Mouse (Mus musculus) kidney, embryonic 14.5 days (tissue): ENCODE measurements around the gene Mrpl38. TPM values are rescaled to one million over a fixed set of nuclear protein-coding genes. Genes with fewer than 3 reads are reported as not detected.

ENCODE experiments used
- ATAC-seq: fragments of 200-750 bp; cut with Nextera tagmentation; 2 replicates; pipeline ENCODE4 v1.8.0; 2017; ENCODE audit warnings: moderate number of reproducible peaks, mild to moderate bottlenecking, moderate TSS enrichment, moderate library complexity; ENCODE audit not compliant: low FRiP score, low TSS enrichment
- H3K27ac ChIP-seq: fragments of 300-500 bp; sonication (generic); 2 replicates; pipeline ENCODE4 v1.5.1; 2014; ENCODE audit warnings: low read depth, mild to moderate bottlenecking, low read length, moderate library complexity, mixed read lengths
- H3K27me3 ChIP-seq: fragments of 300-500 bp; sonication (generic); 2 replicates; pipeline ENCODE4 v1.6.1; 2014; ENCODE audit warnings: mild to moderate bottlenecking, low read length; ENCODE audit not compliant: control insufficient read depth, insufficient read depth
- H3K36me3 ChIP-seq: fragments of 300-500 bp; sonication (generic); 2 replicates; pipeline ENCODE4 v1.6.1; 2014; ENCODE audit warnings: low read length, mixed read lengths; ENCODE audit not compliant: control insufficient read depth, insufficient read depth
- H3K4me1 ChIP-seq: fragments of 300-500 bp; sonication (generic); 2 replicates; pipeline ENCODE4 v1.6.1; 2014; ENCODE audit warnings: low read length, mixed read lengths; ENCODE audit not compliant: control insufficient read depth, insufficient read depth
- H3K4me2 ChIP-seq: fragments of 300-500 bp; sonication (generic); replicated peaks from 2 replicates; pipeline ENCODE4 v1.6.1; 2014; ENCODE audit warnings: low read depth, mild to moderate bottlenecking, low read length
- H3K4me3 ChIP-seq: fragments of 300-500 bp; sonication (generic); 2 replicates; pipeline ENCODE4 v1.5.1; 2014; ENCODE audit warnings: mild to moderate bottlenecking, low read length
- H3K9ac ChIP-seq: fragments of 300-500 bp; sonication (generic); 2 replicates; pipeline ENCODE4 v1.6.1; 2014; ENCODE audit warnings: low read depth, mild to moderate bottlenecking, low read length, moderate library complexity
- H3K9me3 ChIP-seq: fragments of 300-500 bp; sonication (generic); 2 replicates; pipeline ENCODE4 v1.6.1; 2016; ENCODE audit warnings: low read length; ENCODE audit not compliant: control insufficient read depth
- WGBS: fragments of 180-500 bp; shearing (Covaris S2); extraction: QIAGEN DNeasy Blood & Tissue Kit; methylation state at CpG from one replicate; pipeline ENCODE4 v1.1.7; 2014; 5-methylcytosine and 5-hydroxymethylcytosine counted together
- polyA plus RNA-seq: library from polyadenylated mRNA; unstranded; fragments of >200 nt; fragmentation: Nextera tagmentation; extraction: Ambion mirVana; gene quantifications from 2 replicates; pipeline ENCODE4 v1.2.1, GENCODE M21; 2014

Mrpl38 gene
- polyA plus RNA-seq, 1 experiment from 2014 or later: 111 TPM

GRCm38 (mm10) chr11:116170003-116170800, 31.5 kb upstream of the Mrpl38 start:
- no peak overlapping the region for H3K4me2 ChIP-seq
- H3K4me3 ChIP-seq: no peak overlapping the region
- H3K9me3 ChIP-seq: no peaks in the 10 kb centered on the region
- whole genome bisulfite sequencing: 76% methylated on average over 5 of the region's 5 CpGs
- H3K4me1 ChIP-seq: peaks cover 13% of the 10 kb centered on the region; the same call in 1 of the 2 replicates
- no peak overlapping the region for H3K9ac ChIP-seq
- peaks cover 36% of the 10 kb centered on the region for H3K36me3 ChIP-seq
- ATAC-seq: no peak
- H3K27ac ChIP-seq: no peak overlapping the region
- H3K27me3 ChIP-seq: no peaks in the 10 kb centered on the region

- ATAC-seq: no peak
- Histone ChIP-seq H3K36me3 (peaks cover 36% of the 10 kb centered on the region), H3K4me1 (0 out of 2 replicates have a peak, but pooled peaks cover 10% of the 10 kb centered on the region), H3K4me2 (no peak overlapping the region), H3K4me3 (no peak overlapping the region), H3K9ac (no peak overlapping the region), H3K9me3 (no peaks in the 10 kb centered on the region), H3K27me3 (no peaks in the 10 kb centered on the region), H3K27ac (no peak overlapping the region)
- 87% methylated on average over 3 of the region's 3 CpGs for WGBS
Observed at GRCm38 (mm10) chr11:116169214-116169613, 30.5 kb upstream of the Mrpl38 start.

GRCm38 (mm10) chr11:116167884-116168439, 29.3 kb upstream of the Mrpl38 start, which contains the start of gene Fbf1:
Gene Fbf1, minus strand, starts transcription at chr11:116168166.
- peak within 1 kb of the TSS; percentile 87 for H3K4me2 ChIP-seq
- WGBS: under 1% methylated on average over 40 of the region's 40 CpGs
- H3K9ac ChIP-seq: peak within 1 kb of the TSS; percentile 80
- no peaks in the 10 kb centered on the region for H3K27me3 ChIP-seq
- peaks cover 22% of the 10 kb centered on the region for H3K4me1 ChIP-seq
- H3K27ac ChIP-seq: peak within 1 kb of the TSS; percentile 93
- H3K4me3 ChIP-seq: peak within 1 kb of the TSS; percentile 76
- H3K9me3 ChIP-seq: no peaks in the 10 kb centered on the region
- peaks cover 24% of the 10 kb centered on the region for H3K36me3 ChIP-seq
- peak; percentile 98 for ATAC-seq

- WGBS: 8% methylated on average over 6 of the region's 6 CpGs
- Histone ChIP-seq H3K27ac (peak overlapping the region; percentile 93), H3K4me3 (peak overlapping the region; percentile 76), H3K9ac (peak overlapping the region; percentile 80), H3K27me3 (no peaks in the 10 kb centered on the region), H3K4me1 (peaks cover 22% of the 10 kb centered on the region), H3K36me3 (peaks cover 18% of the 10 kb centered on the region; the same call in 1 of the 2 replicates), H3K4me2 (peak overlapping the region; percentile 87), H3K9me3 (no peaks in the 10 kb centered on the region)
- ATAC-seq: no peak
Observed at GRCm38 (mm10) chr11:116167232-116167631, 28.6 kb upstream of the Mrpl38 start.

GRCm38 (mm10) chr11:116163002-116163401, 24.3 kb upstream of the Mrpl38 start:
- Histone ChIP-seq H3K9me3 (no peaks in the 10 kb centered on the region), H3K4me1 (peaks cover 22% of the 10 kb centered on the region), H3K36me3 (peaks cover 20% of the 10 kb centered on the region; the same call in 1 of the 2 replicates), H3K4me2 (no peak overlapping the region), H3K27ac (no peak overlapping the region), H3K4me3 (no peak overlapping the region), H3K27me3 (no peaks in the 10 kb centered on the region), H3K9ac (no peak overlapping the region)
- WGBS: 15% methylated on average over 9 of the region's 9 CpGs
- ATAC-seq: peak; percentile 63

GRCm38 (mm10) chr11:116162146-116162545, 23.5 kb upstream of the Mrpl38 start:
- H3K27ac ChIP-seq: no peak overlapping the region
- no peaks in the 10 kb centered on the region for H3K9me3 ChIP-seq
- 84% methylated on average over 10 of the region's 10 CpGs for WGBS
- H3K4me3 ChIP-seq: no peak overlapping the region
- no peak overlapping the region for H3K9ac ChIP-seq
- H3K27me3 ChIP-seq: no peaks in the 10 kb centered on the region
- peaks cover 22% of the 10 kb centered on the region for H3K4me1 ChIP-seq
- H3K4me2 ChIP-seq: no peak overlapping the region
- peaks cover 29% of the 10 kb centered on the region for H3K36me3 ChIP-seq
- ATAC-seq: no peak

- no peak overlapping the region for H3K27ac ChIP-seq
- H3K36me3 ChIP-seq: peaks cover 37% of the 10 kb centered on the region
- ATAC-seq: no peak
- no peaks in the 10 kb centered on the region for H3K27me3 ChIP-seq
- H3K9ac ChIP-seq: peak overlapping the region; percentile 31; the same call in 1 of the 2 replicates
- peaks cover 14% of the 10 kb centered on the region for H3K4me1 ChIP-seq
- no peak overlapping the region for H3K4me2 ChIP-seq
- no peaks in the 10 kb centered on the region for H3K9me3 ChIP-seq
- 72% methylated on average over 12 of the region's 12 CpGs for WGBS
- no peak overlapping the region for H3K4me3 ChIP-seq
Observed at GRCm38 (mm10) chr11:116161312-116161711, 22.6 kb upstream of the Mrpl38 start.

GRCm38 (mm10) chr11:116150960-116151359, 12.3 kb upstream of the Mrpl38 start:
- H3K4me2 ChIP-seq: no peak overlapping the region
- H3K4me1 ChIP-seq: no peaks in the 10 kb centered on the region
- no peaks in the 10 kb centered on the region for H3K27me3 ChIP-seq
- H3K4me3 ChIP-seq: no peak overlapping the region
- no peak overlapping the region for H3K9ac ChIP-seq
- ATAC-seq: no peak
- 94% methylated on average over 2 of the region's 2 CpGs for WGBS
- H3K36me3 ChIP-seq: peaks cover 95% of the 10 kb centered on the region
- H3K9me3 ChIP-seq: no peaks in the 10 kb centered on the region
- no peak overlapping the region for H3K27ac ChIP-seq

- no peak overlapping the region for H3K27ac ChIP-seq
- no peaks in the 10 kb centered on the region for H3K27me3 ChIP-seq
- no peak overlapping the region for H3K4me2 ChIP-seq
- no peaks in the 10 kb centered on the region for H3K9me3 ChIP-seq
- H3K4me3 ChIP-seq: no peak overlapping the region
- H3K4me1 ChIP-seq: no peaks in the 10 kb centered on the region
- no peak for ATAC-seq
- H3K9ac ChIP-seq: no peak overlapping the region
- WGBS: 80% methylated on average over 6 of the region's 6 CpGs
- peaks cover 95% of the 10 kb centered on the region for H3K36me3 ChIP-seq
Observed at GRCm38 (mm10) chr11:116149341-116149740, 10.7 kb upstream of the Mrpl38 start.
